Mouse (Mus musculus): ENCODE measurements at regions not wholly inside any gene's neighbourhood (a gene's known extent, or its start where the extent isn't known, plus 50 kb on each side); places are given as distances from the start of the nearest gene placed in this dataset.

- no peak overlapping the region for H3K4me3 ChIP-seq
- 75% methylated on average over 18 of the region's 18 CpGs for WGBS
- no peak overlapping the region for H3K4me2 ChIP-seq
- no peaks in the 10 kb centered on the region for H3K27me3 ChIP-seq
- H3K36me3 ChIP-seq = no peaks in the 10 kb centered on the region
- no peaks in the 10 kb centered on the region for H3K4me1 ChIP-seq
- no peak overlapping the region for H3K27ac ChIP-seq
- no peak for ATAC-seq (ENCODE audit: insufficient number of reproducible peaks, insufficient read depth, low FRiP score, low TSS enrichment, low read depth)
- H3K9ac ChIP-seq = no peak overlapping the region
- H3K9me3 ChIP-seq = no peaks in the 10 kb centered on the region
Observed at GRCm38 (mm10) chr5:75800040-75800989, 177.9 kb downstream of the Kdr start.

- no peaks in the 10 kb centered on the region for H3K9me3 ChIP-seq
- H3K4me1 ChIP-seq = no peaks in the 10 kb centered on the region
- no peaks in the 10 kb centered on the region for H3K36me3 ChIP-seq
- no peak overlapping the region for H3K4me2 ChIP-seq
- no peak for ATAC-seq (ENCODE audit: insufficient number of reproducible peaks, insufficient read depth, low FRiP score, low TSS enrichment, low read depth)
- no peak overlapping the region for H3K27ac ChIP-seq
- no peak overlapping the region for H3K9ac ChIP-seq
- WGBS = 84% methylated on average over 4 of the region's 4 CpGs
- no peaks in the 10 kb centered on the region for H3K27me3 ChIP-seq
- no peak overlapping the region for H3K4me3 ChIP-seq
Observed at GRCm38 (mm10) chr5:75799627-75800026, 178.6 kb downstream of the Kdr start.

- no peak for ATAC-seq (ENCODE audit: insufficient number of reproducible peaks, insufficient read depth, low FRiP score, low TSS enrichment, low read depth)
- H3K9me3 ChIP-seq = no peaks in the 10 kb centered on the region
- no peak overlapping the region for H3K27ac ChIP-seq
- H3K9ac ChIP-seq = no peak overlapping the region
- no peaks in the 10 kb centered on the region for H3K27me3 ChIP-seq
- no peaks in the 10 kb centered on the region for H3K4me1 ChIP-seq
- no peaks in the 10 kb centered on the region for H3K36me3 ChIP-seq
- H3K4me2 ChIP-seq = no peak overlapping the region
- no peak overlapping the region for H3K4me3 ChIP-seq
Observed at GRCm38 (mm10) chr5:75793184-75793583, 185.1 kb downstream of the Kdr start.

GRCm38 (mm10) chr5:75791738-75792137 lies 186.5 kb downstream of the Kdr start:
- H3K4me1 ChIP-seq = no peaks in the 10 kb centered on the region
- no peaks in the 10 kb centered on the region for H3K9me3 ChIP-seq
- no peak for ATAC-seq (ENCODE audit: insufficient number of reproducible peaks, insufficient read depth, low FRiP score, low TSS enrichment, low read depth)
- H3K27me3 ChIP-seq = no peaks in the 10 kb centered on the region
- no peak overlapping the region for H3K27ac ChIP-seq
- no peak overlapping the region for H3K9ac ChIP-seq
- H3K4me3 ChIP-seq = no peak overlapping the region
- WGBS = 84% methylated on average over 8 of the region's 8 CpGs
- H3K36me3 ChIP-seq = no peaks in the 10 kb centered on the region
- H3K4me2 ChIP-seq = no peak overlapping the region

- no peaks in the 10 kb centered on the region for H3K4me1 ChIP-seq
- no peak overlapping the region for H3K27ac ChIP-seq
- no peak overlapping the region for H3K4me3 ChIP-seq
- no peaks in the 10 kb centered on the region for H3K9me3 ChIP-seq
- no peak for ATAC-seq (ENCODE audit: insufficient number of reproducible peaks, insufficient read depth, low FRiP score, low TSS enrichment, low read depth)
- no peaks in the 10 kb centered on the region for H3K36me3 ChIP-seq
- H3K27me3 ChIP-seq = no peaks in the 10 kb centered on the region
- no peak overlapping the region for H3K4me2 ChIP-seq
- no peak overlapping the region for H3K9ac ChIP-seq
- WGBS = 44% methylated on average over 3 of the region's 3 CpGs
Observed at GRCm38 (mm10) chr5:75788087-75788486, 190.2 kb downstream of the Kdr start.

GRCm38 (mm10) chr5:75786196-75786595 lies 192.1 kb downstream of the Kdr start:
- Histone ChIP-seq H3K27me3 (no peaks in the 10 kb centered on the region), H3K9ac (no peak overlapping the region), H3K36me3 (no peaks in the 10 kb centered on the region), H3K4me3 (no peak overlapping the region), H3K4me2 (no peak overlapping the region), H3K4me1 (no peaks in the 10 kb centered on the region), H3K27ac (no peak overlapping the region), H3K9me3 (no peaks in the 10 kb centered on the region)
- ATAC-seq (ENCODE audit: insufficient number of reproducible peaks, insufficient read depth, low FRiP score, low TSS enrichment, low read depth) = no peak
- WGBS = 90% methylated on average over 3 of the region's 3 CpGs

DNA sequence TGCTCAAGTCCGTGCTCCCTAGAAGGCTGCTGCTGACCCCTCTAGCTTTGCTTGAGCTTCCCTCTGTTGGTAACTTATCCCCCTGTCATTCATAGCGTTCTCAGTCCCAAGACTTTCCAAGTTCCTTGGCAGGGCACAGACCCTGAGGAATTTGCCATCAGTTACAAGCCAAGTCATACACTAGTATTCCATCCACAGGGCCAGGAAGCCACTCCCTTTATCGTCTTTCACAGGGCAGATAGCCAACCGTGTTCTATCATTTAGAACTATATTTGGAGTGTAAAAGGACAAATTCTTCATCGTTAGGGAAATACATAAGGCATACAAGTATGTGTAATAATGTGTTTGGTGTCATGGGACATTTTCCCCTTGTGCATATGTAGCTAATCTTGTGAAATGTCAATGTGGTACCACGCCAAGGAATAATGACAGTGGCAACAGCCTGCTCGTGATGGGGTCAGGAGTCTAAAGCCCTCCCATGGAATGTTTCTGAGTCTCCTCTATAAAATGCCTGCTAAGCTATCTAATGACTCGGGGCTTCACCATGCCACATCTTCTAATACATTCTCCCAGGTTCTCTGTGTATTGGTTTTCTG lies 193.2 kb downstream of the Kdr start:
- H3K27me3 ChIP-seq = no peaks in the 10 kb centered on the region
- H3K36me3 ChIP-seq = no peaks in the 10 kb centered on the region
- no peak overlapping the region for H3K9ac ChIP-seq
- H3K27ac ChIP-seq = no peak overlapping the region
- no peak overlapping the region for H3K4me3 ChIP-seq
- H3K9me3 ChIP-seq = no peaks in the 10 kb centered on the region
- no peak for ATAC-seq (ENCODE audit: insufficient number of reproducible peaks, insufficient read depth, low FRiP score, low TSS enrichment, low read depth)
- 81% methylated on average over 8 of the region's 8 CpGs for WGBS
- H3K4me1 ChIP-seq = no peaks in the 10 kb centered on the region
- no peak overlapping the region for H3K4me2 ChIP-seq

- Histone ChIP-seq H3K4me3 (no peak overlapping the region), H3K36me3 (no peaks in the 10 kb centered on the region), H3K9me3 (no peaks in the 10 kb centered on the region), H3K4me2 (no peak overlapping the region), H3K27me3 (no peaks in the 10 kb centered on the region), H3K4me1 (no peaks in the 10 kb centered on the region), H3K9ac (no peak overlapping the region), H3K27ac (no peak overlapping the region)
- no peak for ATAC-seq (ENCODE audit: insufficient number of reproducible peaks, insufficient read depth, low FRiP score, low TSS enrichment, low read depth)
- WGBS = 81% methylated on average over 5 of the region's 5 CpGs
Observed at GRCm38 (mm10) chr5:75770592-75770991, 195.9 kb downstream of the Kit start.

DNA sequence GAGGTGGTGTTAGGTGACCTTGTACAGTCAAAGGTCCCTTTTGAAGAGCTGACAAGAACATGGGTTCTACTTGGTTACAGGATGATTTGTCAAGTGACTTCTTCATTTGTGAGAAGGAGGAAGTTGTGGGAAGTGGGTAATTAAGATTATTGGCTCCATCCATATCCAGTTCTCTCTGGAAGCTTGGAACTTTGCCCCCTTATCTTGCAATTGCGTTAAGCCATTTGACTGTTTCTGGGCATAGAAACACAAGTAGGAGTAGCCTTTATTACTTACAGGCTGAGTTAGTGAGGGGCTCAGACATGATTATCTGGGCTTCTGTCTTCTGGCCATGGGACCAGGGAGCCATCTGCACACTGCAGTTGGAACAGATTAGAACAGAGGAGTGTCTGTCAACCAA lies 192.5 kb downstream of the Kit start:
- H3K4me1 ChIP-seq = peaks cover 10% of the 10 kb centered on the region
- no peak overlapping the region for H3K9ac ChIP-seq
- H3K27ac ChIP-seq = no peak overlapping the region
- no peak overlapping the region for H3K4me3 ChIP-seq
- H3K36me3 ChIP-seq = no peaks in the 10 kb centered on the region
- ATAC-seq (ENCODE audit: insufficient number of reproducible peaks, insufficient read depth, low FRiP score, low TSS enrichment, low read depth) = no peak
- no peak overlapping the region for H3K4me2 ChIP-seq
- WGBS = 71% methylated on average over 1 of the region's 1 CpGs
- H3K27me3 ChIP-seq = no peaks in the 10 kb centered on the region
- H3K9me3 ChIP-seq = no peaks in the 10 kb centered on the region

GRCm38 (mm10) chr5:75762374-75762773 lies 187.7 kb downstream of the Kit start:
- Histone ChIP-seq H3K4me1 (peaks cover 15% of the 10 kb centered on the region), H3K36me3 (no peaks in the 10 kb centered on the region), H3K4me3 (no peak overlapping the region), H3K27ac (no peak overlapping the region), H3K9me3 (no peaks in the 10 kb centered on the region), H3K4me2 (no peak overlapping the region), H3K27me3 (no peaks in the 10 kb centered on the region), H3K9ac (no peak overlapping the region)
- WGBS = 70% methylated on average over 6 of the region's 6 CpGs
- no peak for ATAC-seq (ENCODE audit: insufficient number of reproducible peaks, insufficient read depth, low FRiP score, low TSS enrichment, low read depth)

DNA sequence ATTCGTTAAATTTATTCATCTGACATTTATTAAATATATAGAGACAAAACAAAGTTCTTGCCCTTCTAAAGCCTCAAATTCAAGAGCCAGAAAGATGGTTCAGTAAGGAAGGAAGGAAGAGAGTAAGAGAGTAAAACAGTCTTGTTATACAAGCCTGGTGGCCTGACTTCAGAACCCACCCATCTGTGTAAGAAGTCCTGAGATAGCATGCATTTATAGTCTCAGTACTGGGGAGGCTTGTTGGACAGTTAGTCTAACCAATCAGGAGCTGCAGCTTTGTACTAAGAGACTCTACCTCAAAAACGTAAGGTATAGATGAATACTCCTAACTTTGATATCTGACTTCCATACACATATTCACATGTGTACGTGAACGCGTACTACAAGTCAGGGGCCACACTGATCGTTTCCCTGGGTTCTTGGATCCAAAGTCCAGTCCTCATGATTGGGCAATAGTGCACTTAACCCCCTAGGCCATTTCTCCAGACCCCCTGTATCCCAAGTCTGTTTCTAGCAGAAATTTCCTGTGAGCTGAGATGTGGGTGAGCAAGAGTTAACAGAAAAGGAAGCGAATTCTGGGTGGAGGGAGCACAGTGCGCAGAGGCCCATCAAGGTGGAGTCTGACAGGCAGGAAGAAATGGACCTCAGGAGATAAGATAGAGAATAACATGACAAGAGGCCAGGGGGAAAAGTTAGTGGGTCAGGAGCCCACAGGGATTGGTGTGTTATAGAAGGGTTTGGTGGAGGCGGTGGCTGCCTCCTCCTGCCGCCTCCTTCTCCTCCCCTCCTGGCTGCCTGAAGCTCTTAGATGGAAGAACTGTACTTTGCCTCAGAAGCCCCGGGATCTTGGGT lies 187.0 kb downstream of the Kit start:
- 76% methylated on average over 11 of the region's 11 CpGs for WGBS
- Histone ChIP-seq H3K36me3 (no peaks in the 10 kb centered on the region), H3K4me2 (no peak overlapping the region), H3K9me3 (no peaks in the 10 kb centered on the region), H3K9ac (no peak overlapping the region), H3K27ac (no peak overlapping the region), H3K4me3 (no peak overlapping the region), H3K27me3 (no peaks in the 10 kb centered on the region), H3K4me1 (peaks cover 15% of the 10 kb centered on the region)
- ATAC-seq (ENCODE audit: insufficient number of reproducible peaks, insufficient read depth, low FRiP score, low TSS enrichment, low read depth) = no peak

Measured in embryonic facial prominence, embryonic 13.5 days (tissue).